Mouse (Mus musculus): Measurements from ENCODE around the gene Gucy2c. TPM values are rescaled to one million over a fixed set of nuclear protein-coding genes. Genes with fewer than 3 reads are reported as not detected.

The Gucy2c gene
- total RNA-seq, 2 experiments from 2014 or later: not detected

- no peak for DNase-seq
Observed at GRCm38 (mm10) chr6:136728144-136728543, 53.4 kb downstream of the Gucy2c start.

DNA sequence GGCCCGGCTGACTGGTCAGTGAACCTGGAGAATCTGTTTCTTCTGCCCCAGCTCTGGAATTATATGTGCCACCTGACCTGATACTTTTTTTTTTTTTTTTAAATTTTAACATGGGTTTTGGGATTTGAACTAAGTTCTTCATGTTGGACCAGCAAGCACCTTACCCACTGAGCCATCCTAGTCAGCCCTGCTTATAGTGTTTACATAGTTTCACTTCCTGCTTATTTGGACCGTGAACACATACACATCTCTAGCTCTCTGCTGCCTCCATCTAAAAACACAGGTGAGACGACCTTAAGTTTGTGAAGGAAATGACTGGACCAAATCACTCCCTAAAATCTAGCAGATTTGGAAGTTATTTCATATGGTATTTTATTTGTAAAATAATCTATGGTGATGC lies 58.4 kb downstream of the Gucy2c start:
- DNase-seq: no peak

DNA sequence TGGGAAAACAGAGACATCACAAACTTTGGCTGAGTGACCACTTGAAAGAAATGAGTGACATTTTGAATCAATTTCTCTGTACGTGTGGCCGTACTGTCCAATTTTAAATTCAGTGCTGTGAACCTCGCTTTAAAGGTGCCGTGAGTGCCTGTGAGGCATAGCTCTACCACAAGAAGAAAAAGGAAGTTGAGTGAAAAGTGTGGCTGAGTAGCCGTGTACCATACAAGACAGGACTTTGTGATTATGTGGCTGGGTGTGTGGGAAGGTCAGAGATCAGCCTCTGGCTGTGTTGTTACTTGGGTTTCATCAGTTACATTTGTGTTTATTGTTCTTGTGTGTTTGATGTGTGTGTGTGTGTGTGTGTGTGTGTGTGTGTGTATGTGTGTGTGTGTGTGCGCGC lies 59.0 kb downstream of the Gucy2c start:
- DNase-seq: no peak

GRCm38 (mm10) chr6:136721925-136722324 lies 59.6 kb downstream of the Gucy2c start:
- DNase-seq: peak; percentile 67 to 73

DNA sequence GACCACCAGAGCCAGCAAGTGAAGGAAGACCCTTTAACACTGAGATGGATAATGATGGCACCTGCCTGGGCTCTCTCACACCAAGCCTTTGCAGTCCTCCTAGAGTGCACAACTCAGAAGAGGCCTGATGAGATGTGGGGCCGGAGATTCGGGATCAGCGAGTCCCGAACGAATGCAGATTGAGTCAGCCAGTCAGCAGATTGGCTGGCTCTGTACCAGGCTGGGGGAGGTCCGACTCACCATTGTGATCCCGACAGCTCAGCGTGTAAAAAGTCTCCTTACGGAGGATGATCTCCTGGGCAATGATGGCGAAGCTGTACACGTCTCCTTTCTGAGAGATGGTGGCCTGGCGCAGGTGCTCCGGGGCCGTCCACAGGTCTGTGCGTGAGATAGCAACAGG lies 61.1 kb downstream of the Gucy2c start:
- DNase-seq: peak; percentile 11 to 31

- DNase-seq: no peak
Observed at GRCm38 (mm10) chr6:136715881-136716431, 65.6 kb downstream of the Gucy2c start.

DNA sequence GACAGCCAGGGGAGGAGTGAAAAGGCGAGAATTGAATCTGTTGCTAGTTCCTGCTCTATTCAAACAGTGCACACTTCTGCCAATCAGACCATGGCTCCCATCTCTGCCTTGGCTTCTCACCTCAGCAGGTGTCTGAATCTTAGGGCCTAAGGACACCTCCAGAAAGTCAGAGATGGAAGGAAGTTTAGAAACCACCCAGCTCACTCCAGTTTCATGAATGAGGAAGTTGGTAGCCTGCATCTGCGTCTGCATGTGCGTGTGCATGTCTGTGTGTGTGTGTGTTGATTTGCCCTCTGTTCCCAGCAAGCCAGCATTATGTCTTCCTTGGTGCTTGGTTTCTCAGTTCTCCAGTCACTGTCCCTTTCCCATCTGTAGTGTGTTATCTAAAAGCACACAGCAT lies 67.5 kb downstream of the Gucy2c start:
- DNase-seq: no peak

- no peak for DNase-seq
Observed at GRCm38 (mm10) chr6:136710408-136710807, 71.2 kb downstream of the Gucy2c start.

- no peak for DNase-seq
Observed at GRCm38 (mm10) chr6:136708597-136708996, 73.0 kb downstream of the Gucy2c start.

- DNase-seq: no peak
Observed at GRCm38 (mm10) chr6:136701878-136702277, 79.7 kb downstream of the Gucy2c start.

DNA sequence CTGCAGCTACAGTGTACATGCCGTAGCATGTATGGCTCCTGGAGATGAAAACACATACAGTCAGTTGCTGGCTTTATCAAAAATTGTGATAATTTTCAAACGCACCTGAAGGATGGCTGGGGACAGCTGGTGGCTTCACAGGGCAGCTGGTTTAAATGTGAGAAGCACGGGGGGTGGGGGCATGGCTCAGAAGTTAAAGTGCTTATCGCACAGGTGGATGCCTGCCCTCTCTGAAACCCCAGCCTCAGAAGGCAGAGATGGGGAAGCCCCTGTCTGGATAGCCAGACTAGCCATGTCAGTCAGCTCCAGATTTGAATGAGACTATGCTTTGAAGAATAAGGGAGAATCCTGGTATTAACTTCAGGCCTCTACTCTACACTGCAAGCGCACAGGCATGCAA lies 80.4 kb downstream of the Gucy2c start:
- no peak for DNase-seq

DNA sequence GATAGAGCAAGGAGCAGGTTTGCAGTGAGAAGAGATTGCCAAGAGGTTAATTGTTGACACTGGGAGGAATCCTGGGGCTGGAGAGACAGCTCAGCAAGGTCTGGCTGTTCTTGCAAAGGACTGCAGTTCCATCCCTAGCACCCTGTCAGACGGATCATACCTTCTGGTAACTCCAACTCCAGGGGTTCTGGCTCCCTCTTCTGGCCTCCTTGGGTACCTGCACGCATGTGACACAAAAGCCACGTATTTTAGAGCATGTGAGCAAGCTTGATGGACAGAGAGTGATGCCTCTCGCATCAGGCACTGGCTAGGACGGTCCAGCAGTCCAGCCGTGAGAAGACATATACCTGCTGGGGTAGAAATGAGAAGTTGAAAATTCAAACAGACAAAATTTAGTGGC lies 90.3 kb downstream of the Gucy2c start:
- no peak for DNase-seq

DNA sequence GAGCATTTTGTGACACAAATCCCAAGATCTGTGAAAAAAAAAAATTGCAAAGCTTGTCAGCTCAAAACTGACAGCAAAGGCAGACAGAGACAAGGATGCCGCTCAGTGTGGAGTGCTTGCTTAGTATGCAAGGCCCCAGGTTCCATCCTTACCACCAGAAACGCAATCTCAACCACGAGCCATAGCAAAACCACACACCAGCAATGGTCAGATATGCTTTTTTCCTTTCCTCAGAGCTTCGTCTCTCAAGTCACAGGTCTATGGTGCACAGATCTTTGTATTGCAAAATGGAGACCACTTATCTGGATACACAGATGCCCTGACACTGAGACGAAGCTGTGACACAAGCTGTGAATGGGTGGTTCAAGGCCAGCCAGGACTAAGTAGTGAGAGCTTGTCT lies 91.0 kb downstream of the Gucy2c start:
- no peak for DNase-seq

- peak in 1 of 2 experiments; percentile 9 for DNase-seq
Observed at GRCm38 (mm10) chr6:136689790-136690413, 91.7 kb downstream of the Gucy2c start.

GRCm38 (mm10) chr6:136685433-136685832 lies 96.1 kb downstream of the Gucy2c start:
- DNase-seq: no peak

- peak in 1 of 2 experiments; percentile 30 for DNase-seq
Observed at GRCm38 (mm10) chr6:136683410-136684334, 97.9 kb downstream of the Gucy2c start.

GRCm38 (mm10) chr6:136679381-136679780 lies 102.2 kb downstream of the Gucy2c start:
- peak in 1 of 2 experiments; percentile 24 for DNase-seq

DNA sequence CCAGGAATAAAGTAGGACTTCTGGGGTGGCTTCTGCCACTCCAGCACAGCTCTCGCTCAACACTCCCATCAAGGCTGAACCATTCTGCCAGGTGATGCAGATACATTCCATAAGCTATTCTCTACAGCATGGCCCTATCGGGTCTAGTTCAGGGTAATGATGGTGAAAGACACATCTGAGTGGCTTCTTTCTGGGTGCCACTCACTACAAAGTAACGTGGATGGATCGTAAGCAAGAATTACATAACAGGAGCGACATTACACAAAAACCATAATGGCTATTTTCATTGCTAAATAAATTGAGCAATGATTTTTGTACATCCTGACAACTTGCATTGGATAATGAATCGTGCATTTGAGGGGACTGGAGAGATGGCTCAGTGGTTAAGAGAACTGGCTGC lies 106.6 kb downstream of the Gucy2c start:
- DNase-seq: no peak

DNA sequence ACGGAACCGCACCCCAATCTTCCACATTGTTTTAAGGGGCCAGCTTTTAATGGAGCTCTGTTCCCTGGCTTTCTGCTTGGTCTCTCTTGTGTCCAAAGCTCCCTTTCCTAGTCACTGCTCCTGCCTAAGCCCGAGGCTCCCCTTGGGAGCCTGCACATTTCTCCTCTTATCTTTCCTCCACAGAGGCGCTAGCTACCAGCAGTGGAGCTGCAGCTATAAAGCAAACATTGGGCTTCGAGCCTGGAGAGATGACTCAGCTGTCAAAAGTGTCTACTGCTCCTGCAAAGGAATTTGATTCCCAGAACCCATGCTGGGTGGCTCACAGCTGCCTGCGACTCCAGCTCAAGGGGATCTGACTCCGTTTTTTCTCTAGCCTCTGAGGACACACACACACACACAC lies 109.1 kb downstream of the Gucy2c start:
- peak; percentile 76 for DNase-seq

GRCm38 (mm10) chr6:136669274-136669673 lies 112.3 kb downstream of the Gucy2c start:
- no peak for DNase-seq

DNA sequence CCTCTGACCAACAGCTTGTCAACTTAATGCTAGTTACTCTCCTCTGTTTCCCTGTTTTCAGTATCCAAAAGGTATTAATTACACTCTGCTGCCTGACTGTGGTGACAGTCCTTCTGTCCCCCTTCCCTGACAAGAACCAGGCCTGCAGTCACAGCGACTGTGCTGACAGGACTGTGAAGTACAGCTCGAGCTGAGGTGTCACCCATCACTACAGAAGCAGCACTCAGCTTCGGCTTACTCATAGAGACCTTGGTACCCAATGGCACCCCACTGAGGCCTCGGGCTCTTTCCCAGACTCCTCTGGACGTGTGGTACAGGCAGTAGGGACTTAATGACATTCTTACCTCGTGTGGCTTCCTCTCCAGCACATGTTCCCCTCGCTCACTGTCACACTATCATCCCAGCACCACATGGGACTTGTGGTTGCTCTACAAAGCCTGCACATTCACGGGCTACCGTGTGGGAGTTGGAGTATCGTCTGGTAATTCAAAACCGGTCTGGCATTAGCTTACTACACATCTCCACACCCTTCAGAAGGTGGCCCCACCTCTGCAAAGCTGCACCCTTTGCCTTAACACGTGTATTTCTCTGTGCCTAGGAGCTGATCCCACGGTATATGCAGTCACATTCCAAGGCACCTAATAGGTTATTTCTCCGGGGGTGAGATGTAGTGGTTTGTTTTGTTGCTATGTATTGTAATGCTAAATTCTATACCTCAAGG lies 113.1 kb downstream of the Gucy2c start:
- DNase-seq: no peak

GRCm38 (mm10) chr6:136662063-136662462 lies 119.5 kb downstream of the Gucy2c start:
- DNase-seq: no peak

DNA sequence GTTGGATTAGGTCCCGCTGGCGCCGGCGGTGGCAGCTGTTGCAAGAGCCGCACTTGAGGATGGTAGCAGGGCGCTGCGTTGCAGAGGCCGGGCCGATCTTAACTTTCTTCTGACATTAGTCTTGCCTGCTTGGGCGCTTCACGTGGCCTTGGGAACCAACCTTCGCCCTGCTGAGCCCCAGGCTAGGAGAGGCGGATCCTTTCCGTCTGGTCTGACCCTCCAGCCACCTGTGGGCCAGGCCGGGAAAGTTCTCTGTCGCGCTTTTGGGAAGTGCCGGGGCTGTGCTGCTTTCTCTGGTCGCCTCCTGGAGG lies 119.9 kb downstream of the Gucy2c start, which contains the start of gene Plbd1:
TSS of gene Plbd1 (minus strand) at position 223 of the 311 bp plus-strand sequence.
- peak; percentile 92 to 94 for DNase-seq
